Mouse (Mus musculus) lung, adult 10 weeks (tissue): ENCODE results near the gene Polr2a. TPM values are rescaled to one million over a fixed set of nuclear protein-coding genes. Genes with fewer than 3 reads are reported as not detected.

Source experiments
- polyA plus RNA-seq: library from polyadenylated mRNA; stranded (reverse); fragments of 350-450 nt; fragmentation: Illumina TruSeq; extraction: RNeasy Lipid Tissue Mini Kit (QIAGEN cat#74804); gene quantifications from one replicate; pipeline ENCODE4 v1.2.3, GENCODE M21; 2014; ENCODE audit warnings: low read depth, low replicate concordance; ENCODE audit not compliant: insufficient read depth

The Polr2a gene
- polyA plus RNA-seq = 16.2 TPM

GRCm38 (mm10) chr11:69758478-69758970 is at the start of gene Polr2a:
Gene Polr2a (minus strand): TSS chr11:69758637.

GRCm38 (mm10) chr11:69804972-69805909 is 46.8 kb upstream of the Polr2a start, which contains the start of gene Tmem102:
Gene Tmem102 (minus strand): TSS chr11:69805624.

GRCm38 (mm10) chr11:69801379-69801977 is 43.0 kb upstream of the Polr2a start, which contains the start of gene Fgf11:
Gene Fgf11 (minus strand): TSS chr11:69801857.

DNA sequence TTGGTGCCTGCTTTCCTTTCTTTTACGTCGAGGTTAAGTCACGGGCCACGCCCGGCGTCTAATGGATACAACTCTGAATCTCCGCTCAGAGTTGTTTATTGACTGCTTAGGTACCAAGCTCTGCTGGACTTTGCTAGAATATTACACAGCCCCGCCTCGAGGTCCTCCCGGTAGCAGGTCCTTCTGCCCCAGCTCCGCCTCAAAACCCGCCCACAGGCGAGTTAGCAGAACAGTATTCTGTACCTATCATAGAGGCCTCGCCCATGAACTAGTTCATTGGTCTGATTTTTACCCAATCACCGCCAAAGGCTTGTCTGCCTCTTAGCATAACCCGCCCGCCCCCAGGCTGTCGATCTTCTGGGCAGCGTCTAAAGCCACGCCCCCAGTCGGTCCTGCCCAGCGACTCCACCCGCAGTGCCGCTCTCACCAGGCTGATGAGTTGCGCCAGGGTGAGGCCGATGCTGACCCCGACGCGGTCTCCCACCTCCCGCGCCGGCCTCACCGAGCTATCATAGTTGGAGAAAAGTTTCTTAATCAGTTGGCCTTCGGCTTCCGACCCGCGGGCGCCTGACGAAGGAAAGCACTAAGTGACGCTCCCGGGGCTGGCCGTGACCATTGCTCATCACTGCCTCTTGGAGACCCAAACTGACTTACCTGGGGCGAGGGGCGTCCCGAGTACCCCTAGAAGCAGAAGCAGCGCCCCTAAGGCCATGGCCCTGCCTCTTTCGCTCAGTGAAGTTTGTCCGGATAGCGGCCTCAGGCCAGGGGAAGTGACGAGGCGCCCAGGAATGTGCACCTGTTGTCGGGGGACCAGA is 36.9 kb upstream of the Polr2a start, which contains the start of gene Chrnb1:
Chrnb1 (minus strand) TSS at position 776 of the 815 bp plus-strand sequence.

DNA sequence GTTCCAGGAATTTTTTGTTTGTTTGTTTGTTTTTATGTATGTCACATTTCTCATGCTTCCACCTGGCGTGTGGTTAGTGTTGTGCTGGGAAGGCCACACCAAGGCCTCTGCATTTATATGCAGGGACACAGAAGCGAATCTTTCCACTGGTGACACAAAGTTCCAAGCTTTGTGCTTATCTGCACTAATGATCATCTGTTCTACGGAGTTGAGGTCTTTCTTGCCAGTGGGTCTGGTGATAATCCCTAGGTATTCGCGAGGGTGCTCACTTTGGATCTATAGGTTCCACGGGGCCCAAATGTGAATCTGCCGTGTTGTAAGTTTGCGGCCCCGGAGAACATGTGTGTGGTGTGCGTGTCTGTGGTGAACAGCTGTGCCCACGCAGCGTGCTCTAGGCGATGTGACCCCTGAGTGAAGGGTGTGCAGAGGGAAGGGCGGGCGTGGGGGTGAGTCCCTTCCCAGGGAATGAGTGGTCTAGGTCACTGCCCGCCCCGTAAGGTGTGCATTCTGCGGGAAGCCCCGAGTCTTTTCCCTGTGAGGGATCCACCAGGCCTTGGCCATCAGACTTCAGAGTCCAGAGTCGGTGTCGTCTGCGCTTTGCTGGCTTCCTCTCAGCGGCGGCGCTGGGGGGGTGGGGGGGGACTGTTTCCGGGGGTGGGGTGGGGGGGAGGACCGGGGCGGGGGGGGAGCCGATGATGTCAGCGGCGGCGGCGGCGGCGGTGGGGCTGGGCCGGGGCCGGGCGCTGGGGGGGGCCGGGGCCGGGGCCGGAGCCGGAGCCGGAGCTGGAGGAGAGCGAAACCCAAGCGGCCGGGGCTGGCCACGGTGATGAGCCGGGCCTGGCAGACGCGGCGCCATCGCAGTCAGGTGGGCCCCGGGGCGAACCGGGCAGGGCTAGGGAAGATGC is 7.0 kb upstream of the Polr2a start, which contains the start of gene Zbtb4:
Zbtb4 (plus strand) TSS at position 692 of the 905 bp plus-strand sequence.

GRCm38 (mm10) chr11:69761868-69762267 is 3.4 kb upstream of the Polr2a start, which contains the start of gene Slc35g3:
Gene Slc35g3 (minus strand): TSS chr11:69761968.

GRCm38 (mm10) chr11:69695361-69696181 is 62.9 kb downstream of the Polr2a start, which contains the start of the genes Tnfsf12 and Tnfsfm13:
Gene Tnfsf12 (minus strand): TSS chr11:69695849.
Gene Tnfsfm13 (minus strand): TSS chr11:69696098.

GRCm38 (mm10) chr11:69685526-69686148 is 72.8 kb downstream of the Polr2a start, which contains the start of gene Tnfsf13:
Gene Tnfsf13 (minus strand): TSS chr11:69685784.

Other genes starting within 250 kb of the Polr2a start
- 0.85 TPM for gene Dnah2, start 209.5 kb downstream of the Polr2a start, polyA plus RNA-seq
- gene Efnb3, start 198.4 kb downstream of the Polr2a start, polyA plus RNA-seq = 0.30 TPM
- gene Wrap53, start 178.4 kb downstream of the Polr2a start, polyA plus RNA-seq = 10.4 TPM
- gene Trp53, start 178.3 kb downstream of the Polr2a start, polyA plus RNA-seq = 26.0 TPM
- gene Atp1b2, start 152.7 kb downstream of the Polr2a start, polyA plus RNA-seq = 5.4 TPM
- not detected for gene Shbg, start 140.7 kb downstream of the Polr2a start, polyA plus RNA-seq
- gene Sat2, start 136.6 kb downstream of the Polr2a start, polyA plus RNA-seq = 4.7 TPM
- 39.7 TPM for gene Fxr2, start 125.6 kb downstream of the Polr2a start, polyA plus RNA-seq
- gene Sox15, start 103.3 kb downstream of the Polr2a start, polyA plus RNA-seq = not detected
- gene Mpdu1, start 96.0 kb downstream of the Polr2a start, polyA plus RNA-seq = 53.4 TPM
- 44.2 TPM for gene Cd68, start 92.5 kb downstream of the Polr2a start, polyA plus RNA-seq
- 289 TPM for gene Eif4a1, start 86.2 kb downstream of the Polr2a start, polyA plus RNA-seq
- 47.0 TPM for gene Senp3, start 76.6 kb downstream of the Polr2a start, polyA plus RNA-seq
- 23.3 TPM for gene Tnfsf13, start 72.9 kb downstream of the Polr2a start, polyA plus RNA-seq
- 48.4 TPM for gene Tnfsf12, start 62.8 kb downstream of the Polr2a start, polyA plus RNA-seq
- gene Tnfsfm13, start 62.5 kb downstream of the Polr2a start, polyA plus RNA-seq = 24.8 TPM
- 0.85 TPM for gene Slc35g3, start 3.3 kb upstream of the Polr2a start, polyA plus RNA-seq
- gene Zbtb4, start 7.3 kb upstream of the Polr2a start, polyA plus RNA-seq = 25.6 TPM
- 10.1 TPM for gene Chrnb1, start 37.3 kb upstream of the Polr2a start, polyA plus RNA-seq
- gene Fgf11, start 43.2 kb upstream of the Polr2a start, polyA plus RNA-seq = 3.4 TPM
- gene Tmem102, start 47.0 kb upstream of the Polr2a start, polyA plus RNA-seq = 4.9 TPM
- not detected for gene Gm39566, start 56.7 kb upstream of the Polr2a start, polyA plus RNA-seq
- gene Spem2, start 59.8 kb upstream of the Polr2a start, polyA plus RNA-seq = not detected
- not detected for gene Spem1, start 63.5 kb upstream of the Polr2a start, polyA plus RNA-seq
- gene Nlgn2, start 79.1 kb upstream of the Polr2a start, polyA plus RNA-seq = 5.3 TPM
- 375 TPM for gene Tmem256, start 79.9 kb upstream of the Polr2a start, polyA plus RNA-seq
- 65.1 TPM for gene Plscr3, start 87.7 kb upstream of the Polr2a start, polyA plus RNA-seq
- 5.1 TPM for gene Tnk1, start 100.1 kb upstream of the Polr2a start, polyA plus RNA-seq
- not detected for gene Tmem95, start 119.4 kb upstream of the Polr2a start, polyA plus RNA-seq
- gene Kctd11, start 122.8 kb upstream of the Polr2a start, polyA plus RNA-seq = 11.2 TPM
- 9.7 TPM for gene Acap1, start 136.9 kb upstream of the Polr2a start, polyA plus RNA-seq
- gene 2810408A11Rik, start 142.3 kb upstream of the Polr2a start, polyA plus RNA-seq = 0.77 TPM
- 9.9 TPM for gene Neurl4, start 142.4 kb upstream of the Polr2a start, polyA plus RNA-seq
- 43.0 TPM for gene Gps2, start 155.3 kb upstream of the Polr2a start, polyA plus RNA-seq
- gene Eif5a, start 163.3 kb upstream of the Polr2a start, polyA plus RNA-seq = 466 TPM
- 1.3 TPM for gene Ybx2, start 177.2 kb upstream of the Polr2a start, polyA plus RNA-seq
- gene Slc2a4, start 189.6 kb upstream of the Polr2a start, polyA plus RNA-seq = 8.1 TPM
- 60.8 TPM for gene Cldn7, start 206.1 kb upstream of the Polr2a start, polyA plus RNA-seq
- 86.4 TPM for gene Ctdnep1, start 222.5 kb upstream of the Polr2a start, polyA plus RNA-seq
- 40.7 TPM for gene Elp5, start 223.9 kb upstream of the Polr2a start, polyA plus RNA-seq
- 466 TPM for gene Gabarap, start 232.5 kb upstream of the Polr2a start, polyA plus RNA-seq
- gene Phf23, start 237.1 kb upstream of the Polr2a start, polyA plus RNA-seq = 39.5 TPM
- 6.0 TPM for gene Dvl2, start 242.0 kb upstream of the Polr2a start, polyA plus RNA-seq